Mouse (Mus musculus): ENCODE measurements at regions not wholly inside any gene's neighbourhood (a gene's known extent, or its start where the extent isn't known, plus 50 kb on each side); places are given as distances from the start of the nearest gene placed in this dataset.

- ATAC-seq (ENCODE audit: low FRiP score, low TSS enrichment) (no peak), DNase-seq (ENCODE audit: low spot score) (no peak)
- H3K36me3 ChIP-seq (ENCODE audit: control insufficient read depth, insufficient read depth, low read length) = no peaks in the 10 kb centered on the region
- WGBS = 75% methylated on average over 7 of the region's 7 CpGs
- H3K4me3 ChIP-seq (ENCODE audit: low read depth, low read length) = no peak overlapping the region
- TF ChIP-seq EP300 (optimal IDR thresholded peaks at IDR 0.05) (no peak), CTCF (IDR thresholded peaks at IDR 0.05; ENCODE audit: low read depth) (no peak)
- no peaks in the 10 kb centered on the region for H3K4me1 ChIP-seq (replicated peaks; ENCODE audit: control insufficient read depth, insufficient read depth)
- H3K27me3 ChIP-seq (ENCODE audit: control insufficient read depth, insufficient read depth, low read length) = no peaks in the 10 kb centered on the region
- no peak overlapping the region for H3K27ac ChIP-seq (replicated peaks)
- no peak overlapping the region for H3K4me2 ChIP-seq (replicated peaks; ENCODE audit: low read depth)
- no peaks in the 10 kb centered on the region for H3K9me3 ChIP-seq (ENCODE audit: control insufficient read depth, low read length)
- no peak overlapping the region for H3K9ac ChIP-seq (ENCODE audit: low read length)
Measured at GRCm38 (mm10) chr4:31433943-31434342, 530.0 kb upstream of the Map3k7 start.

- no peaks in the 10 kb centered on the region for H3K36me3 ChIP-seq (ENCODE audit: control insufficient read depth, insufficient read depth, low read length)
- no peaks in the 10 kb centered on the region for H3K27me3 ChIP-seq (ENCODE audit: control insufficient read depth, insufficient read depth, low read length)
- no peak overlapping the region for H3K4me3 ChIP-seq (ENCODE audit: low read depth, low read length)
- H3K27ac ChIP-seq (replicated peaks) = no peak overlapping the region
- TF ChIP-seq CTCF (IDR thresholded peaks at IDR 0.05; ENCODE audit: low read depth) (no peak), EP300 (optimal IDR thresholded peaks at IDR 0.05) (no peak)
- 37% methylated on average over 7 of the region's 7 CpGs for WGBS
- DNase-seq (ENCODE audit: low spot score) (no peak), ATAC-seq (ENCODE audit: low FRiP score, low TSS enrichment) (no peak)
- no peak overlapping the region for H3K9ac ChIP-seq (ENCODE audit: low read length)
- peak overlapping the region; percentile 23; the same call in 1 of the 2 replicates for H3K4me2 ChIP-seq (replicated peaks; ENCODE audit: low read depth)
- no peaks in the 10 kb centered on the region for H3K9me3 ChIP-seq (ENCODE audit: control insufficient read depth, low read length)
- H3K4me1 ChIP-seq (replicated peaks; ENCODE audit: control insufficient read depth, insufficient read depth) = no peaks in the 10 kb centered on the region
Measured at GRCm38 (mm10) chr4:31454898-31455297, 509.0 kb upstream of the Map3k7 start.

GRCm38 (mm10) chr4:31455466-31455865 is 508.4 kb upstream of the Map3k7 start:
- no peaks in the 10 kb centered on the region for H3K27me3 ChIP-seq (ENCODE audit: control insufficient read depth, insufficient read depth, low read length)
- DNase-seq (ENCODE audit: low spot score) = no peak
- ATAC-seq (ENCODE audit: low FRiP score, low TSS enrichment) = no peak
- 0 out of 2 replicates have a peak overlapping the region, but pooled peaks have one; percentile 36 for H3K27ac ChIP-seq (replicated peaks)
- 19% methylated on average over 4 of the region's 4 CpGs for WGBS
- no peak overlapping the region for H3K4me3 ChIP-seq (ENCODE audit: low read depth, low read length)
- H3K4me2 ChIP-seq (replicated peaks; ENCODE audit: low read depth) = no peak overlapping the region; the same call in 1 of the 2 replicates
- H3K36me3 ChIP-seq (ENCODE audit: control insufficient read depth, insufficient read depth, low read length) = no peaks in the 10 kb centered on the region
- H3K9ac ChIP-seq (ENCODE audit: low read length) = no peak overlapping the region
- no peaks in the 10 kb centered on the region for H3K4me1 ChIP-seq (replicated peaks; ENCODE audit: control insufficient read depth, insufficient read depth)
- TF ChIP-seq CTCF (IDR thresholded peaks at IDR 0.05; ENCODE audit: low read depth) = no peak
- no peak for TF ChIP-seq EP300 (optimal IDR thresholded peaks at IDR 0.05)
- H3K9me3 ChIP-seq (ENCODE audit: control insufficient read depth, low read length) = no peaks in the 10 kb centered on the region

DNA sequence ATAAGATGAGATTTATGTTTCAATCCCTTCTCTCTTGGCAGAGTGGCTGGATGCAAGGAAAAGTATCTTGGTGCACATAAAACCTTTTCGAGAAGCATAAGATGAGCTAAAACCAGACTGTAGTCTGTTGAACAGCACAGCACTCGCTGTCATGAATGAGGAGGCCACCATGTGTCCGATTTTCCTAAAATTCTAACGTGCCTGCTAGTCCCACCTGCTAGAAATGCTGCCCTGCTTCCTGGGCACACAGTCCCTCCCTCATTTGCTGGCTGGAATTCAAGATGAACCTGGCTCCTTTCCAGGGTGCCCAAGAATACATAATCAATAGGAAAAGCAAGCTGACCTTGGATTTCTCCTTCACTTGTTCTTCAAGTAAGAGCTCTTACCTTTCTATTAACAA is 501.4 kb upstream of the Map3k7 start:
- no peak overlapping the region for H3K4me3 ChIP-seq (ENCODE audit: low read depth, low read length)
- no peaks in the 10 kb centered on the region for H3K9me3 ChIP-seq (ENCODE audit: control insufficient read depth, low read length)
- H3K36me3 ChIP-seq (ENCODE audit: control insufficient read depth, insufficient read depth, low read length) = no peaks in the 10 kb centered on the region
- H3K27me3 ChIP-seq (ENCODE audit: control insufficient read depth, insufficient read depth, low read length) = no peaks in the 10 kb centered on the region
- no peak for ATAC-seq (ENCODE audit: low FRiP score, low TSS enrichment)
- H3K4me2 ChIP-seq (replicated peaks; ENCODE audit: low read depth) = no peak overlapping the region
- WGBS = 74% methylated on average over 4 of the region's 4 CpGs
- DNase-seq (ENCODE audit: low spot score) = no peak
- TF ChIP-seq EP300 (optimal IDR thresholded peaks at IDR 0.05) (no peak), CTCF (IDR thresholded peaks at IDR 0.05; ENCODE audit: low read depth) (no peak)
- H3K27ac ChIP-seq (replicated peaks) = no peak overlapping the region
- no peak overlapping the region for H3K9ac ChIP-seq (ENCODE audit: low read length)
- no peaks in the 10 kb centered on the region for H3K4me1 ChIP-seq (replicated peaks; ENCODE audit: control insufficient read depth, insufficient read depth)

DNA sequence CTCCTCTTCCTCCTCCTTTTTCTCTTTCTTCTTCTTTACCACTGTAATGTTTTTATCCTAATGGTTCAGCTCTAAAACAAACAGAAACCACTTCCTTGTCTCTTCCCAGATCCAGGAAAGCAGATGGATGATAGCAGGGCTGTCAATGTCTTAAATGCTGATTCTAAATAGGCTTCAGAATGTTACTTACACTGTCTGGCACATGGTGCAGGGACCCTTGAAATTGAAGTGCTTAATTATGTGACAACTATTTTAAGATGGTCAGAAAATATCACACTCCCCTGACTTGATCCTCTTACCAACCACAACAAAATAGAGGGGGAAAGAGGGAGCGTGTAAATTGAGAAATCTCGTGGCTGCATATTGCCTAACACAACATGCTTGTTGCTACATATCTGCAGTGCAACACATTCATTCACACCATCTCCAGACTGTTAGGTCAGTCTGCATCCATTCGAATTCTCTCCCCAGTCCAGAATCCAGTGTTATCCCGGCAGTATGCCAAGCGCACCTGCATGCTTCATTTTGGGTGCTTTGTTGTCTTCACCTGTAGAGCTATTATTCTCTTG is 500.7 kb upstream of the Map3k7 start:
- Histone ChIP-seq H3K4me3 (ENCODE audit: low read depth, low read length) (no peak overlapping the region), H3K9me3 (ENCODE audit: control insufficient read depth, low read length) (no peaks in the 10 kb centered on the region), H3K4me1 (replicated peaks; ENCODE audit: control insufficient read depth, insufficient read depth) (no peaks in the 10 kb centered on the region), H3K27me3 (ENCODE audit: control insufficient read depth, insufficient read depth, low read length) (no peaks in the 10 kb centered on the region), H3K36me3 (ENCODE audit: control insufficient read depth, insufficient read depth, low read length) (no peaks in the 10 kb centered on the region), H3K9ac (ENCODE audit: low read length) (no peak overlapping the region), H3K4me2 (replicated peaks; ENCODE audit: low read depth) (no peak overlapping the region), H3K27ac (replicated peaks) (no peak overlapping the region)
- DNase-seq (ENCODE audit: low spot score) (no peak), ATAC-seq (ENCODE audit: low FRiP score, low TSS enrichment) (no peak)
- no peak for TF ChIP-seq CTCF (IDR thresholded peaks at IDR 0.05; ENCODE audit: low read depth)
- TF ChIP-seq EP300 (optimal IDR thresholded peaks at IDR 0.05) = no peak
- WGBS = 87% methylated on average over 5 of the region's 5 CpGs

DNA sequence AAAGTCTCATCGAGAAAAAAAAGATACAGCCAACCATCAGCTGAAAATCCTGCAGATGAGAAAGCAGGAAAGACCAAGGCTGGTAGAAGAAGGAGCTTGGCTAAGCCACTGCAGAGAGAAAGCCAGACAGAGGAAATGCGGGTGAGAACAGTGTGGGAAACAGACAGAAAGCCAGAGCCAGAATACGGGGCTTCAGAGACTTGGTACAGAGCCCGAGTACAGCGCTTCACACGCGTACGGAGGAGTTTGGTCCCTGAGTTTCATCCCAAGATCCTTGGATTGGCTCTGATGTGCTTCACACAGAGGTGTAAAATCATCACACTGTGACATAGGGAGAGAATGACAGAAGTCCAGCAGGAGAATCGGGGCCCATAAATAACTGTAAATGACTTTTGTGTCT is 495.6 kb upstream of the Map3k7 start:
- ATAC-seq (ENCODE audit: low FRiP score, low TSS enrichment) = no peak
- Histone ChIP-seq H3K4me1 (replicated peaks; ENCODE audit: control insufficient read depth, insufficient read depth) (no peaks in the 10 kb centered on the region), H3K27me3 (ENCODE audit: control insufficient read depth, insufficient read depth, low read length) (no peaks in the 10 kb centered on the region), H3K9ac (ENCODE audit: low read length) (no peak overlapping the region), H3K4me3 (ENCODE audit: low read depth, low read length) (no peak overlapping the region), H3K4me2 (replicated peaks; ENCODE audit: low read depth) (no peak overlapping the region), H3K36me3 (ENCODE audit: control insufficient read depth, insufficient read depth, low read length) (no peaks in the 10 kb centered on the region), H3K27ac (replicated peaks) (no peak overlapping the region), H3K9me3 (ENCODE audit: control insufficient read depth, low read length) (no peaks in the 10 kb centered on the region)
- WGBS = 71% methylated on average over 9 of the region's 9 CpGs
- DNase-seq (ENCODE audit: low spot score) = no peak
- TF ChIP-seq CTCF (IDR thresholded peaks at IDR 0.05; ENCODE audit: low read depth) = no peak
- no peak for TF ChIP-seq EP300 (optimal IDR thresholded peaks at IDR 0.05)
